Mouse (Mus musculus): Measurements from ENCODE around the gene Tspan31.
"Not testable (repeated sequence)": the region's sequence is repeated elsewhere in the genome, so short reads cannot be mapped to it uniquely, and the experiment has no call there.

The Tspan31 gene

GRCm38 (mm10) chr10:127065981-127066380 lies 4.1 kb downstream of the Tspan31 start:
- DNase-seq (ENCODE audit: low spot score in 2 of 2) = no peak

- no peak for DNase-seq (ENCODE audit: low spot score in 2 of 2)
These were observed 5.9 kb downstream of the Tspan31 start for GRCm38 (mm10) chr10:127063913-127064870.

- peak; percentile 98 to 99 for DNase-seq (ENCODE audit: low spot score in 2 of 2)
These were observed 6.7 kb downstream of the Tspan31 start, which contains the start of gene Cdk4 for GRCm38 (mm10) chr10:127063239-127063872. TSS of gene Cdk4 (plus strand) at chr10:127063534.

GRCm38 (mm10) chr10:127062503-127062902 lies 7.6 kb downstream of the Tspan31 start:
- DNase-seq (ENCODE audit: low spot score in 2 of 2) = no peak

GRCm38 (mm10) chr10:127062101-127062500 lies 8.0 kb downstream of the Tspan31 start:
- not testable (repeated sequence) for DNase-seq (ENCODE audit: low spot score in 2 of 2)

GRCm38 (mm10) chr10:127061513-127061912 lies 8.6 kb downstream of the Tspan31 start:
- DNase-seq (ENCODE audit: low spot score in 2 of 2) = no peak

GRCm38 (mm10) chr10:127061085-127061484 lies 9.0 kb downstream of the Tspan31 start:
- no peak for DNase-seq (ENCODE audit: low spot score in 2 of 2)

- DNase-seq (ENCODE audit: low spot score in 2 of 2) = no peak
These were observed 9.8 kb downstream of the Tspan31 start, which contains the start of gene March9 for GRCm38 (mm10) chr10:127059968-127060916. TSS of gene March9 (minus strand) at chr10:127060184.

GRCm38 (mm10) chr10:127059174-127059967 lies 10.7 kb downstream of the Tspan31 start:
- DNase-seq (ENCODE audit: low spot score in 2 of 2) = no peak

- no peak for DNase-seq (ENCODE audit: low spot score in 2 of 2)
These were observed 11.4 kb downstream of the Tspan31 start for GRCm38 (mm10) chr10:127058708-127059107.

GRCm38 (mm10) chr10:127058161-127058560 lies 11.9 kb downstream of the Tspan31 start:
- DNase-seq (ENCODE audit: low spot score in 2 of 2) = peak; percentile 63 to 64

GRCm38 (mm10) chr10:127056490-127056889 lies 13.6 kb downstream of the Tspan31 start:
- no peak for DNase-seq (ENCODE audit: low spot score in 2 of 2)

GRCm38 (mm10) chr10:127055406-127055805 lies 14.7 kb downstream of the Tspan31 start:
- DNase-seq (ENCODE audit: low spot score in 2 of 2) = no peak

GRCm38 (mm10) chr10:127054646-127055045 lies 15.4 kb downstream of the Tspan31 start:
- DNase-seq (ENCODE audit: low spot score in 2 of 2) = no peak

- no peak for DNase-seq (ENCODE audit: low spot score in 2 of 2)
These were observed 20.0 kb downstream of the Tspan31 start for GRCm38 (mm10) chr10:127050119-127050474.

GRCm38 (mm10) chr10:127049395-127050118 lies 20.5 kb downstream of the Tspan31 start:
- no peak for DNase-seq (ENCODE audit: low spot score in 2 of 2)

- DNase-seq (ENCODE audit: low spot score in 2 of 2) = no peak
These were observed 21.3 kb downstream of the Tspan31 start for GRCm38 (mm10) chr10:127048608-127049394.

GRCm38 (mm10) chr10:127047954-127048353 lies 22.1 kb downstream of the Tspan31 start, which contains the start of gene Cyp27b1:
TSS of gene Cyp27b1 (plus strand) at chr10:127048250.
- no peak for DNase-seq (ENCODE audit: low spot score in 2 of 2)

- no peak for DNase-seq (ENCODE audit: low spot score in 2 of 2)
These were observed 26.9 kb downstream of the Tspan31 start for GRCm38 (mm10) chr10:127043187-127043586.

Measured in heart, adult 9 months (tissue).